Mouse (Mus musculus): ENCODE results near the gene Mtx1.
"Not testable (repeated sequence)": the region's sequence is repeated elsewhere in the genome, so short reads cannot be mapped to it uniquely, and the experiment has no call there.

Mtx1 gene

DNA sequence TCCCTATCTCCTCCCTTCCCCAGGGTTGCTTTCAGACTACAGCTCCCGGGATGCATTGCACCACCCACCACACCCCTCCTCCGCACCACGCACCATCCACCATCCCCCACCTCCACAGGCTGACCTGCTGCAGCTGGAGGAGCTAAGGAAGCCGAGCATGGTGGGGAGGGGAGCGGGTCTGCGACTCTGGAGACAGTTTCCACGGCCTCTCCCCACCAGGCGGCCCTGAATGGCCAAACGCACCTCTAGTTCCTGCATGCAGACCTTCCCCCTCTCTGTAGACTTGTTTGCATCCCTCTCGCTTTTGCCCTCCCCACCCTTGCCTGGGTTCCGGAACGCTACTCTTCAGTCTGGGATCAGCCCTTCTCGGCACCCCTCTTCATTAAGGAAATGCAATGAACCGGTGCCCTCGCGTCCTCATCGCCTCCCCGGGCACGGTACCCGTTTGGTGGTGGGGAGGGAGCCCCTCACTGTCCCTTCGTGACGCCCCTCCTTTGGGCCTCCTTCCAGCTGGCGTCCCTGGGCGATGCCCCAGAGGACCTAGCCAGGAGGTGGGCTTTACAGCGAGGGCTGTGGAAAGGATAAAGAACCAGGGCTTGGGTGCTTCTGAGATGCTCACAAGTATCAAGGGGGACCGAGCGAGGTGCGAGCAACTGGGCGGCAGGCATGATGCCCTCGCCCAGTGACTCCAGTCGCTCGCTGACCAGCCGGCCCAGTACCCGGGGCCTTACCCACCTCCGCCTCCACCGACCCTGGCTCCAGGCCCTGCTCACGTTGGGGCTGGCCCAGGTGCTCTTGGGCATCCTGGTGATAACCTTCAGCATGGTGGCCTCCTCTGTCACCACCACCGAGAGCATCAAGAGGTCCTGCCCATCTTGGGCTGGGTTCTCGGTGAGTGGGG is 43.6 kb downstream of the Mtx1 start, which contains the start of gene Fam189b:
Gene Fam189b, plus strand, starts transcription at position 86 of the 901 bp plus-strand sequence.
- peak; percentile 90 to 92 for DNase-seq (ENCODE audit: low spot score in 2 of 2)

- DNase-seq (ENCODE audit: low spot score in 2 of 2): no peak
Measured at GRCm38 (mm10) chr3:89182531-89183057, 44.3 kb downstream of the Mtx1 start.

- no peak for DNase-seq (ENCODE audit: low spot score in 2 of 2)
Measured at GRCm38 (mm10) chr3:89181749-89182500, 45.0 kb downstream of the Mtx1 start.

- no peak for DNase-seq (ENCODE audit: low spot score in 2 of 2)
Measured at GRCm38 (mm10) chr3:89179056-89179455, 47.8 kb downstream of the Mtx1 start.

- no peak for DNase-seq (ENCODE audit: low spot score in 2 of 2)
Measured at GRCm38 (mm10) chr3:89178107-89178385, 48.8 kb downstream of the Mtx1 start.

DNA sequence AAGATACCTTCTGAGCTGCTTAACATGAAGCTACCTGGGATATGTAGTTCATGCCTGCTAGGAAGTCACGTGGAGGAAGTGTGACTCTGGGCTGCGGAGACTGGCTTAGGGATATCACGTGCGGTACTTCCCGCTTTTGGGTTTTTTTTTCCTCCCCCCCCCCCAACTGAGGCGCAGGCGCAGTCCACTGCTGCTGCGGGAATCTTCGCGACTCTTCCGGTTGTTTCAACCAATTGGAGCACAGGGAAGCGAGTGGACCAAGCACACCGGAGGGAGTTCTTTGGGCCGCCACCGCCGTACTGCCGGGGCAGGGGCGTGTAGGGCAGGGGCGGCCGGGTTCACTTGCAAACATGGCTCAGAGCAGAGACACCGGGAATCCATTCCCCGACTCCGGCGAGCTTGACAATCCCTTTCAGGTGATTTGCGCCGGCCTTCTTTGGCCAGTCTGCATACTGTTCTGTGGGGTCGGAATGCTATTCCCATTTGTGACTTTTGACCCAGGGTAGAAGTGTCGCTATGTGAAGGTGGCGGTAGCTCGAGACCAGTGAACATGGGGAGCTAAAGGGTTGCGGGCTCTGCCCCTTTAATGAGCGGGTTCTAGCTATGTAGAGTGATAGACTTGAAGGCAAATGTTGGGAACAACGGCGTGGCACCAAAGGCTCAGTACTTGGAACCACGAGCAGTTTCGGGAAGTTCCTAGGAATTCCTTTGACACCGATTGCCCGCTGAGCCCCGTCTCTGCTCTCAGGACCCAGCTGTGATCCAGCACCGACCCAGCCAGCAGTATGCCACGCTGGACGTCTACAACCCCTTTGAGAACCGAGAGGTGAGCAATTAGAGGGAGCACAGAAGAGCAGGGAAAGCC is 49.4 kb downstream of the Mtx1 start, which contains the start of gene Scamp3:
Gene Scamp3, plus strand, starts transcription at position 232 of the 865 bp plus-strand sequence.
- peak; percentile 90 to 91 for DNase-seq (ENCODE audit: low spot score in 2 of 2)

- DNase-seq (ENCODE audit: low spot score in 2 of 2): no peak
Measured at GRCm38 (mm10) chr3:89176421-89176820, 50.5 kb downstream of the Mtx1 start.

- DNase-seq (ENCODE audit: low spot score in 2 of 2): no peak
Measured at GRCm38 (mm10) chr3:89175544-89175943, 51.3 kb downstream of the Mtx1 start.

DNA sequence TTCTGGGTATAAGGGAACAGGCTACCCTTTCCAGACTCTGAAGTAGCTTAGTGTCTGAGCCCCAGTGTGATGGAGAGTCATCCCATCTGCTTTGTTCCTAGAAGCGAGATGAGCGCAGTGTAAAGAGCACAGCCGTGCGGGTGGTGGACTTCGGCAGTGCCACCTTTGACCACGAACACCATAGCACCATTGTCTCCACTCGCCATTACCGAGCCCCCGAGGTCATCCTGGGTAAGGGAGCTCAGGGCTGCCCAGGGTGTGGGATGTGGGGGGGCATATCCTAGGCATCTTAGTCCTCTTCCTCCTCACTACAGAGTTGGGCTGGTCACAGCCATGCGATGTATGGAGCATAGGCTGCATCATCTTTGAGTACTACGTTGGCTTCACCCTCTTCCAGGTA is 52.0 kb downstream of the Mtx1 start:
- no peak for DNase-seq (ENCODE audit: low spot score in 2 of 2)

- no peak for DNase-seq (ENCODE audit: low spot score in 2 of 2)
Measured at GRCm38 (mm10) chr3:89166945-89167344, 59.9 kb downstream of the Mtx1 start.

DNA sequence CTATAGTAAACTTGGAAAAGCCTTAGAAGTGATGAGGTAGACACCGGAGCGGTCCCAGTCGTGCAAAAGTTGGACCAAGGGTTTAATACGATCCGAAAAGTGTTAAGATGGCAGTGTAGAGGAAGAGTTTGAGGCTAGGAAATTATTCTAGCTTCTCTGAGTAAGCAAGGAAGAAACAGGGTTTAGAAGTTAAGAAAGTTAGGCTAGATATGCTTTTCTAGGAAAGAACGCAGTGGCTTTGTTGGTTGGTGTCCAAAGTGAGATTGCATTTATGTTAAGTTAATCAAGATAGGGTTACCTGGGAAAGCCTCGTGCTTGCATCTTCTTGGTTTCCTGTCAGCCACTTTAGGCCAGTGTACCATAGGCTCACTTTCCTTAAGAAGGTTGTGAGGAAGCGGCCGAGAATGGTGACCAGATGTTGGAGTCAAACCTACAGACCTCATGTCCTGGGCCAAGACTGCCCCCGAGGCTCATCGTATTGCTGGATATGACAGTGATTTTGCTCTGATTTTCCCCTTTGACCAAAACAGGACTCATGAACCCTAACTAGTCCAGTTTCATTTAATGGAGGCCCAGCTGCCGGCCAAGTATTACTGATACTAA is 61.5 kb downstream of the Mtx1 start:
- DNase-seq (ENCODE audit: low spot score in 2 of 2): no peak

DNA sequence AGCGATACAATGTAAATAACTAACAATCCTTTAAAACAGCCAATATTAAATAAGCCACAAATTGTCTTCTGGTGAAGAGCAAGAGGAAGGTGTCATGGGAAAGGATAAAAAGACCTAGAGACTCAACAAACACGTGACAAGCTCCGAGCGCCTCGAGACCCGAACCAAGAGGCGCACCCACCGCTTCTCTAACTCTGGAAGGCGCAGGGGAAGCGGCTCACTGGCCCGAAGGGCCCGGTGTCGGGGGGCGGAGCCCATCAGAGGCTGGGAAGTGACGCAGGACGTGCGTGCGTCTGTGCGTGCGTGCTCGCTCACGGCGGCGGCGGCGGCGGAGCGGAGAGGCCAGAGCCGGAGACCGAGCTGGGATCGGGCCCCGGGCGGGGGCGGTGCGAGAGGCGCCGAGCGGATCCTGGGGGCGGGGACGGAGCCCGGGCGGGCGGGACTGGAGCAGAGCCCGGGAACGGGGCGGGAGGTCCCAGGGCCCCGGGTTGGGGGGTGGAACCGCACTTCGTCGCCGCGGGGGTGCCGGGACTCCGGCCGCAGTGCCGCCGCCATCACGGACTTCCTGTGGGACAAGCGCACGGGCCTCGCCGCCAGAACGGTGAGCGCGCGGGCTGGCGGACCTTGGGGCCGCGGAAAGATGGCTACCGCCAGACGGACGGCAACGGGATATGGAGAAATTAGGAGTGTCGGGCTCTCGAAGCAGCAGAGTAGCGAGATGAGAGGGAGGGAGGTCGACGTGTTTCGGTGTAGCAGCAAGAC is 62.2 kb downstream of the Mtx1 start, which contains the start of gene Clk2:
Gene Clk2, plus strand, starts transcription at position 290 of the 762 bp plus-strand sequence.
- DNase-seq (ENCODE audit: low spot score in 2 of 2): peak; percentile 92 to 95

- no peak for DNase-seq (ENCODE audit: low spot score in 2 of 2)
Measured at GRCm38 (mm10) chr3:89163643-89164245, 63.1 kb downstream of the Mtx1 start.

DNA sequence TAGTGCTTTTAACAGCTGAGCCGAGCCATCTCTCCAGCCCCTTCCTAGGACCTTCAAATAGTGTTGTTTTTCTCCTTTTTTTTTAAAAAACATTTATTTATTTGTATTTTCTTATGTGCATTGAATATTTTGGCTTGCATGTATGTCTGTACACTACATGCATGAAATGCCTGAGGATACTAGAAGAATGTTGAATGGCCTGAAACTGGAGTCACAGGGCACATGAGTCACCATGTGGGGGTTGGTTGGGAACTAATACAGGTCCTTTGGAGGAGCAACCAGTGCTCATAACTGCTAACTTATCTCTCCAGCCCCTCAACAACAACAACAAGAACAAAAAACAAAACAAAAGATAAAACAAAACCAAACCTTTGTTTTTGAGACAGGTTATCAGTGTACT is 63.8 kb downstream of the Mtx1 start:
- DNase-seq (ENCODE audit: low spot score in 2 of 2): no peak

GRCm38 (mm10) chr3:89161786-89162185 is 65.1 kb downstream of the Mtx1 start:
- DNase-seq (ENCODE audit: low spot score in 2 of 2): no peak

DNA sequence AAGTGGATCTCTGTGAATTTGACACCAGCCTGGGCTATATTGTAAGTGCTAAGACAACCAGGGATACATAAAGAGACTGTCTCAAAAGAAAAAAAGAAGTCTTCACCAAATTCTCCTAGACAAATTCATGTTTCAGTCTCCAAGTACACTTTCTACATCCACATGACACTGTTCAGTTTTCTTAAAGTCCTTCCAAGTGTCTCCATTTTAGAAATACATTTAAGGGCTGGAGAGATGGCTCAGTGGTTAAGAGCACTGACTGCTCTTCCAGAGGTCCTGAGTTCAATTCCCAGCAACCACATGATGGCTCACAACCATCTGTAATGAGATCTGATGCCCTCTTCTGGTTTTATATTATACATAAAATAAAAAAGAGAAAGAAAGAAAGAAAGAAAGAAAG is 65.7 kb downstream of the Mtx1 start:
- DNase-seq (ENCODE audit: low spot score in 2 of 2): not testable (repeated sequence)

GRCm38 (mm10) chr3:89159616-89160344 is 67.1 kb downstream of the Mtx1 start, which contains the start of gene Hcn3:
TSS of gene Hcn3 (minus strand) at chr3:89160196.
- DNase-seq (ENCODE audit: low spot score in 2 of 2): peak; percentile 34 to 37

- DNase-seq (ENCODE audit: low spot score in 2 of 2): peak in 1 of 2 experiments; percentile 21
Measured at GRCm38 (mm10) chr3:89159211-89159610, 67.7 kb downstream of the Mtx1 start.
